Mouse (Mus musculus) intestine, embryonic 14.5 days (tissue): ENCODE data around the gene Pyroxd1. TPM values are rescaled to one million over a fixed set of nuclear protein-coding genes. Genes with fewer than 3 reads are reported as not detected.

Experiments used
- ATAC-seq: fragments of 200-750 bp; cut with Nextera tagmentation; replicated peaks from 2 replicates; pipeline ENCODE4 v1.8.0; 2017; ENCODE audit warnings: low read depth, moderate number of reproducible peaks, moderate TSS enrichment, moderate library complexity; ENCODE audit not compliant: low FRiP score, low TSS enrichment
- DNase-seq: peaks from one replicate; pipeline ENCODE4 v3.0.0-alpha.2; 2018; ENCODE audit warnings: low spot score
- H3K27ac ChIP-seq: fragments of 300-500 bp; sonication (generic); 2 replicates; pipeline ENCODE4 v1.5.1; 2014; ENCODE audit warnings: low read depth, mild to moderate bottlenecking, control low read depth
- H3K27me3 ChIP-seq: fragments of 300-500 bp; sonication (generic); replicated peaks from 2 replicates; pipeline ENCODE4 v1.6.1; 2014; ENCODE audit warnings: low read length, control low read depth; ENCODE audit not compliant: control insufficient read depth, insufficient read depth
- H3K36me3 ChIP-seq: fragments of 300-500 bp; sonication (generic); 2 replicates; pipeline ENCODE4 v1.6.1; 2014; ENCODE audit warnings: low read length, control low read depth; ENCODE audit not compliant: control insufficient read depth, insufficient read depth
- H3K4me1 ChIP-seq: fragments of 300-500 bp; sonication (generic); replicated peaks from 2 replicates; pipeline ENCODE4 v1.6.1; 2014; ENCODE audit warnings: low read length, control low read depth, mixed read lengths; ENCODE audit not compliant: control insufficient read depth, insufficient read depth
- H3K4me2 ChIP-seq: fragments of 300-500 bp; sonication (generic); 2 replicates; pipeline ENCODE4 v1.6.1; 2014; ENCODE audit warnings: low read length
- H3K4me3 ChIP-seq: fragments of 300-500 bp; sonication (generic); 2 replicates; pipeline ENCODE4 v1.5.1; 2014; ENCODE audit warnings: low read depth, low read length, control low read depth, mixed read lengths
- H3K9ac ChIP-seq: fragments of 300-500 bp; sonication (generic); 2 replicates; pipeline ENCODE4 v1.6.1; 2014; ENCODE audit warnings: mild to moderate bottlenecking, low read length
- H3K9me3 ChIP-seq: fragments of 300-500 bp; sonication (generic); 2 replicates; pipeline ENCODE4 v1.6.1; 2016; ENCODE audit warnings: low read length, control low read depth; ENCODE audit not compliant: control insufficient read depth
- WGBS: fragments of 180-500 bp; shearing (Covaris S2); extraction: QIAGEN DNeasy Blood & Tissue Kit; methylation state at CpG from one replicate; pipeline ENCODE4 v1.1.7; 2014; 5-methylcytosine and 5-hydroxymethylcytosine counted together
- polyA plus RNA-seq: library from polyadenylated mRNA; unstranded; fragments of >200 nt; fragmentation: Nextera tagmentation; extraction: Ambion mirVana; gene quantifications from 2 replicates; pipeline ENCODE4 v1.2.1, GENCODE M21; 2014

Pyroxd1 gene
- polyA plus RNA-seq, 1 experiment from 2014 or later = 14.2 TPM

DNA sequence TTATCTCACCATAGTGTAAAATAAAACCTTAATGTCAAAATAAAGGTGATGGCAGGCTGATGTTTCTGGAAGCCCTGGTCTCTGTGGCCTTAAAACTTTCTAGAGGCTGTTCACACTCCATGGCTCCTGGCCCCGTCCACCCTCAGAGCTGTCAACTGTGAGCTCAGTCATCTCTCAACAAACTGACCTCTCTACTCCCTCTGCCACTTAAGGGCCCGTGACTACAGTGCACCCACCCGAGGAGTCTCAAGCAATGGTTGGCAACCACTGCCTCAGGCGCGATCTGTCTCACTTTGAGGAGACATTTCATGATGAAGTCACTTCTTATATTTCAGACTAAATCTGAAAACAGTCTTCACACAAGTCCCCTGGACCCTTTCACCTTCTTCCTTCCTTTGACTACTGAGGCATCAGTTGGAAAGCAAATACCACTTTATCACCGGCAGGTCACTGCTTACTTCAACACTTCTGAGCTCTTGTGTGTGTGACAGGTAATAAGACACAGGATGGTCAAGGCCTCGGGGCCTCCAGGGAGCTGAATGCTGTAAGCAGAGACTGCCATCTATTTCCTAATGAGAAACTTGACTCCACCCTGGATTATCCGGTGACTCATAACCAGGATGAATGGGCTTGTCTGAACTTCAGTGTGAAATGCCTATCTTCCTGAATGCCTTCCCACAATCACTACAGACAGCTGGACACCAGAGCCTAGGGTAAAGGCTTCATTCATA, 20.5 kb downstream of the Pyroxd1 start:
- ATAC-seq (no peak), DNase-seq (no peak)
- WGBS = 90% methylated on average over 8 of the region's 8 CpGs
- Histone ChIP-seq H3K27me3 (no peaks in the 10 kb centered on the region), H3K27ac (no peak overlapping the region), H3K4me1 (no peaks in the 10 kb centered on the region), H3K9ac (no peak overlapping the region), H3K4me3 (no peak overlapping the region), H3K9me3 (no peaks in the 10 kb centered on the region), H3K4me2 (no peak overlapping the region), H3K36me3 (peaks cover 62% of the 10 kb centered on the region)

GRCm38 (mm10) chr6:142366473-142367018, 21.1 kb downstream of the Pyroxd1 start:
- H3K4me3 ChIP-seq = no peak overlapping the region
- ATAC-seq (no peak), DNase-seq (no peak)
- H3K27ac ChIP-seq = no peak overlapping the region
- 93% methylated on average over 10 of the region's 10 CpGs for WGBS
- no peak overlapping the region for H3K4me2 ChIP-seq
- H3K9ac ChIP-seq = no peak overlapping the region
- H3K27me3 ChIP-seq = no peaks in the 10 kb centered on the region
- H3K36me3 ChIP-seq = peaks cover 62% of the 10 kb centered on the region
- H3K9me3 ChIP-seq = no peaks in the 10 kb centered on the region
- no peaks in the 10 kb centered on the region for H3K4me1 ChIP-seq

GRCm38 (mm10) chr6:142367565-142367964, 22.1 kb downstream of the Pyroxd1 start:
- Histone ChIP-seq H3K27ac (no peak overlapping the region), H3K4me3 (no peak overlapping the region), H3K9ac (no peak overlapping the region), H3K4me2 (no peak overlapping the region), H3K4me1 (no peaks in the 10 kb centered on the region), H3K36me3 (peaks cover 62% of the 10 kb centered on the region), H3K9me3 (no peaks in the 10 kb centered on the region), H3K27me3 (no peaks in the 10 kb centered on the region)
- ATAC-seq (no peak), DNase-seq (no peak)
- WGBS = 93% methylated on average over 3 of the region's 3 CpGs

DNA sequence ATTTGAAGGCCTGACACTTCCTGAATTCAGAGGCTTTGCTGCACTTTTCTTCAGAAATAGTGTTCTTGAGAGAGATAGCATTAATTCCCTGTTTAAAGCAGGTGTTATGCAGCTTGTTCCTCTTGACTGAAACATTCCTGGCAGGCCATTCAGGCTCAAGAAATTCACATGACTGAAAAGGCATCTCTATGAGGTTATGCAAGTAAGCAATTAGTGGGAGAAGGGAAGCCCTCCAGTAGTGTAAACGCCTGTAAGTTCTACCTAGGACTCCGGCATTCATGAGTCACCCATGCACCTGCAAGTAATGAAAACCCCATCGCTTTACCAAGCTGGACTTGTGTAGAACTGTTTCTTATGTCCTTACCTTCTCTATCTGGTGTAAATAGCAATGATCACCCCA, 24.1 kb downstream of the Pyroxd1 start:
- H3K9me3 ChIP-seq = no peaks in the 10 kb centered on the region
- no peak overlapping the region for H3K4me3 ChIP-seq
- no peak overlapping the region for H3K9ac ChIP-seq
- H3K4me1 ChIP-seq = no peaks in the 10 kb centered on the region
- 88% methylated on average over 3 of the region's 3 CpGs for WGBS
- no peaks in the 10 kb centered on the region for H3K27me3 ChIP-seq
- H3K36me3 ChIP-seq = peaks cover 61% of the 10 kb centered on the region
- H3K27ac ChIP-seq = no peak overlapping the region
- ATAC-seq (no peak), DNase-seq (no peak)
- H3K4me2 ChIP-seq = no peak overlapping the region

GRCm38 (mm10) chr6:142377081-142377480, 31.6 kb downstream of the Pyroxd1 start:
- DNase-seq (no peak), ATAC-seq (no peak)
- 63% methylated on average over 1 of the region's 1 CpGs for WGBS
- H3K27me3 ChIP-seq = no peaks in the 10 kb centered on the region
- H3K9me3 ChIP-seq = no peaks in the 10 kb centered on the region
- no peak overlapping the region for H3K27ac ChIP-seq
- no peak overlapping the region for H3K4me2 ChIP-seq
- H3K4me3 ChIP-seq = no peak overlapping the region
- H3K4me1 ChIP-seq = no peaks in the 10 kb centered on the region
- H3K9ac ChIP-seq = no peak overlapping the region
- H3K36me3 ChIP-seq = peaks cover 27% of the 10 kb centered on the region

- peaks cover 19% of the 10 kb centered on the region for H3K36me3 ChIP-seq
- no peak for ATAC-seq
- no peak overlapping the region for H3K9ac ChIP-seq
- H3K27ac ChIP-seq = no peak overlapping the region
- DNase-seq = no peak
- H3K27me3 ChIP-seq = no peaks in the 10 kb centered on the region
- H3K4me1 ChIP-seq = no peaks in the 10 kb centered on the region
- no peaks in the 10 kb centered on the region for H3K9me3 ChIP-seq
- H3K4me2 ChIP-seq = no peak overlapping the region
- no peak overlapping the region for H3K4me3 ChIP-seq
- WGBS = 91% methylated on average over 8 of the region's 8 CpGs
Measured at GRCm38 (mm10) chr6:142378576-142379330, 33.3 kb downstream of the Pyroxd1 start.

DNA sequence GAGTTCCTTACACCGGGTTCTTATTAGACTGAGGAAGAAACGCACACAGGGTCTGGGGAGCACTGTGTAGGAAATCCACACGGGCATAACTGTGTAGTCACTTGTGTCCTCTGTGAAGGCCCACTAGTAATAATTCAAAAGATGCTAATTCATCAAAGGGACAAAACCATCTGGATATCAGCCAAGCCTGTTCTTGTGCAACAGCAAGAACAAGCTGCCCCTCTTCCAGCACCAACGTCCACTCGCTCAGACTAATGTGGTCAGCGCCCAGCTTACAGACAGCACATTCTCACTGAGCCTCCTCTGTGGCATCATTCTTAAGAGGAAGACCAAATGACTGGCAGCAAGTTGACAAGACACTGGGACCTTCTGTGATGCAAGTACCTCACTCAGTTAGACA, 34.5 kb downstream of the Pyroxd1 start:
- DNase-seq = no peak
- no peak overlapping the region for H3K4me3 ChIP-seq
- H3K4me1 ChIP-seq = no peaks in the 10 kb centered on the region
- no peak overlapping the region for H3K4me2 ChIP-seq
- no peaks in the 10 kb centered on the region for H3K9me3 ChIP-seq
- H3K27me3 ChIP-seq = no peaks in the 10 kb centered on the region
- H3K9ac ChIP-seq = no peak overlapping the region
- no peak for ATAC-seq
- H3K36me3 ChIP-seq = 0 out of 2 replicates have a peak, but pooled peaks cover 12% of the 10 kb centered on the region
- 84% methylated on average over 6 of the region's 6 CpGs for WGBS
- H3K27ac ChIP-seq = no peak overlapping the region

DNA sequence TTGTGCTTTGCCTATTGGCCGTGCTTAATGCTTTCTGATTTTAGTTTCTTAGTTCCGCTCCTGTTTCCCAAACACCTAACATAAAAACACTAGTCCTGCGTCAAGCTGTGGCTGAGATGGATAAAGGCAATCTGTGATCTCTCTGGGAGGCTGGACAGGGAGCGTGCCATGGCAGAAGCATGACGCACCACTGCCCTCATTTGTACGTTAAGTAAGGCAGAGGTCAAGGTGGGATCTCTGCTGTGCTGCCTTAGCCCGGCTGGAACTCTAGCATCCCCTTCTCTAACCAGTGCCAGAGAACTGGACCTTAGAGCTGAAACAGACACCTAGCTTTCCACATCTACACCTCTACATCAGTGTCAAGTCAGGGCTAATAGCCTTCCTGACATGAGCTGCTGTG, 36.2 kb downstream of the Pyroxd1 start:
- Histone ChIP-seq H3K27me3 (no peaks in the 10 kb centered on the region), H3K9ac (no peak overlapping the region), H3K4me2 (no peak overlapping the region), H3K4me1 (peaks cover 4% of the 10 kb centered on the region; the same call in 1 of the 2 replicates), H3K27ac (no peak overlapping the region), H3K9me3 (no peaks in the 10 kb centered on the region), H3K4me3 (no peak overlapping the region), H3K36me3 (0 out of 2 replicates have a peak, but pooled peaks cover 1% of the 10 kb centered on the region)
- ATAC-seq (no peak), DNase-seq (no peak)
- WGBS = 89% methylated on average over 7 of the region's 7 CpGs
